Mouse (Mus musculus): ENCODE results near the gene Taok3. TPM values are rescaled to one million over a fixed set of nuclear protein-coding genes. Genes with fewer than 3 reads are reported as not detected.

Taok3 gene
- polyA plus RNA-seq, 1 experiment from 2014 or later: 173 TPM

DNA sequence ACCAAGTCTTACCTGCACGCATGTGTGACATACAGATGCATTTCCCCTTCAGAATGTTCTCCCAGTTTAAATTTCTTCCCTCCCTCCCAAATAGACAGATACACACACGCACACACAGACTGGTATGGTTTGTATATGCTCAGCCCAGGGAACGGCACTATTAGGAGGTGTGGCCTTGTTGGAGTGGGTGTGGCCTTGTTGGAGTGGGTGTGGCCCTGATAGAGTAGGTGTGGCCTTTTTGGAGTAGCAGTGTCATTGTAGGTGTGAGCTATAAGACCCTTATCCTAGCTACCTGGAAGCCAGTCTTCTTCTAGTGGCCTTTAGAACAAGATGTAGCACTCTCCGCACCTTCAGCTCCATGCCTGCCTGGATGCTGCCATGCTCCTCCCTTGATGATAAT lies 3.9 kb downstream of the Taok3 start:
- Histone ChIP-seq H3K27ac (no peak overlapping the region), H3K79me2 (ENCODE audit: inconsistent target) (peaks cover 86% of the 10 kb centered on the region), H3K4me3 (ENCODE audit: inconsistent target) (no peak overlapping the region), H3K36me3 (ENCODE audit: inconsistent target) (no peaks in the 10 kb centered on the region; the same call in 1 of the 2 replicates)
- 90% methylated on average over 3 of the region's 4 CpGs for WGBS (ENCODE audit: missing documents)

DNA sequence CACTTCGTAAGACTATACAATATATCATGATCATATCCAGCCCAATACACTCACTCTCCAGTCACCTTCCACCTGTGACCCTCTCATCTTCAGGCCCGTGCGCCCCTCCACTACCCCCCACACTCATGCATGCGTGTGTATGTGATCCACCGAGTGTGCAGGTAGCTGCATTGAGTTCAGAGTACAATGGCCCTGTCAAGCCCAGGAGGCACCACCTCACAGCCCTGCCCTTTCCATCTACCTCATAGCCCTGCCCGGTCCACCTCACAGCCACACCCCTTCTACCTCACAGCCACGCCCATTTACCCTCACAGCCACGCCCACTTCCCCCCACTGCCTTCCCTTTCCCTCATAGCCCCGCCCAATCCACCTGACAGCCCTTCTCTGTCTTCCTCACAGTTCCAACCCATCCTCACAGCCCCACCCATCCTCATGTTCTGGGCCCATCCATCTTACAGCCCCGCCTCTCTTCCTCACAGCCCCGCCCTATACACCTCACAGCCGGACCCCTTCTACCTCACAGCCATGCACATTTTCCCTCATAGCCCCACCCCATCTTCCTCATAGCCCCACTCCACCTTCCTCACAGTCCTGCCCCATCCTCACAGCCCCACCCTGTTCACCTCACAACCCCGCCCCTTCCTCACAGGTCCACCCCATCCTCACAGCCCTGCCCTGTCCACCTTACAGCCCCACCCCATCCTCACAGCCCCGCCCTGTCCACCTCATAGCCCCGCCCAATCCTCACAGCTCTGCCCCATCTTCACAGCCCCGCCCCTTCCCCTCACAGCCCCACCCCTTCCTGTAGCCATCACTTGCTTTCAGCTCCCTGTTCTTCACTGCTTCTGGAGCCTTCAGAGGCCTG lies 5.8 kb downstream of the Taok3 start:
- H3K4me3 ChIP-seq (ENCODE audit: inconsistent target): no peak overlapping the region
- no peak overlapping the region for H3K27ac ChIP-seq
- peaks cover 100% of the 10 kb centered on the region for H3K79me2 ChIP-seq (ENCODE audit: inconsistent target)
- no peaks in the 10 kb centered on the region; the same call in 1 of the 2 replicates for H3K36me3 ChIP-seq (ENCODE audit: inconsistent target)
- 94% methylated on average over 15 of the region's 16 CpGs for WGBS (ENCODE audit: missing documents)

DNA sequence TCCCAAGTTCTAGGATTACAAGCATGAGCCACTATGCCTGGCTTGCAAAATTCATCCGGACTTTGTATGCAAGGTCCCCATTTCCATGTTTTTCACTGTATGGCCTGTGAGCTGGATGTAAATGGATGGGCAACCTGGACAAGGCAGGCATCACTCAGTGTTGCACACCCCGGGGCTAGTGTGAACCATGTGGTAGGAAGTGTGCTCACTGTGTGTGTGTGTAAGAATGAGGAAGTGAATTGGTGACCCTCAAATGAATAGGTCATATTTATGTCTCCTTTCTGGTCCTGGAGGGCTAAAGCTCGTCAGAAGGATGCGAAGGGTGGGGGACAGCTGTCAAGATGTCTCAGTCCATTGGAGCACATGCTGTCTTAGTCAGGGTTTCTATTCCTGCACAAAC lies 7.1 kb downstream of the Taok3 start:
- H3K36me3 ChIP-seq (ENCODE audit: inconsistent target): no peaks in the 10 kb centered on the region; the same call in 1 of the 2 replicates
- 51% methylated on average over 4 of the region's 4 CpGs for WGBS (ENCODE audit: missing documents)
- peaks cover 100% of the 10 kb centered on the region for H3K79me2 ChIP-seq (ENCODE audit: inconsistent target)
- H3K4me3 ChIP-seq (ENCODE audit: inconsistent target): no peak overlapping the region
- H3K27ac ChIP-seq: no peak overlapping the region

DNA sequence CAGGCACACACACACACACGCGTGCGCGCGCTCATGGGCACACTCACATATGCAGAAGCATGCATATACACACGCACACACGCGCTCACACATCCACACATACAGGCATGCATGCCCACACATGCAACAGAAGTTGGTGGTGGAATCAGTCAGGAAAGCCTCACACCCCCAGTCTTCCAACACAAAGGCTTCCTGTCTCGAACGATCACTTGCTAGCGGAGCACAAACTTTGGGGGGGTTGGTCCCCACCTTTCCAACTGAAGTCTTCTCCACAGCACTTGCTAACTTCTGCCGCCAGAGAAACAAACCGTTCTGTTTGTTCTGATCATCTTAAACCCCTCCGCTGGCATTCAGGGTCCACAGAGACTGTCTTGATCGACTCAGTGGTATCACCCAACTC lies 10.8 kb downstream of the Taok3 start:
- Histone ChIP-seq H3K4me3 (ENCODE audit: inconsistent target) (no peak overlapping the region), H3K27ac (peak overlapping the region; percentile 40), H3K36me3 (ENCODE audit: inconsistent target) (no peaks in the 10 kb centered on the region), H3K79me2 (ENCODE audit: inconsistent target) (peaks cover 100% of the 10 kb centered on the region)
- WGBS (ENCODE audit: missing documents): 62% methylated on average over 12 of the region's 15 CpGs

DNA sequence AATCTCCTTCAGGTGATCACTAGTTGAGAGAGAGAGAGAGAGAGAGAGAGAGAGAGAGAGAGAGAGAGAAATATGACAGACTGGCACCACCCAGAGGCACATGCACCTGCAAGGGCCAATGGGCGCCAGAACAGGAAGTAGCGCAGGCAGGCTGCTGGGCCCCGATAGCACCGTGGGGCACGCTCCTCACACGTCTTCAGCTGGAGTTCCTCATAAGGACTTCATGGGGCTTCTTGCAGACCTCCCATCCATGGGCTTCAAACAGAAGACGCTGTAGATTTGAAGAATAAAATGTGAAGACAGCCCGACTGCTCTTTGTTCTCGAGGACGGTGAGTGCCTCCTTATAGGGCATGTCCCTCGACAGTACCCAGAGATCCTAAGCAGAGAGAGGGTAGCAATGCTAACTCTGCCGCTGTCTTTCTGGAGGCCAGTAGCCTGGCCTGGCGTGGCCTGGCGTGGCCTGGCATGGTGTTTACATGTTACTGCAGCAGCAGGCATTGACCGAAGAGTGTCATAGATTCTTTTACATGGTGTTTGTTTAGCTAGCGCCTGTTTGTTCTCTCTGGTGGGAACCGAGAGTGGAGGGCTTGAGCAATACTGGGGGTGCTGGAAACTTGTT lies 13.6 kb downstream of the Taok3 start:
- H3K79me2 ChIP-seq (ENCODE audit: inconsistent target): peaks cover 100% of the 10 kb centered on the region

DNA sequence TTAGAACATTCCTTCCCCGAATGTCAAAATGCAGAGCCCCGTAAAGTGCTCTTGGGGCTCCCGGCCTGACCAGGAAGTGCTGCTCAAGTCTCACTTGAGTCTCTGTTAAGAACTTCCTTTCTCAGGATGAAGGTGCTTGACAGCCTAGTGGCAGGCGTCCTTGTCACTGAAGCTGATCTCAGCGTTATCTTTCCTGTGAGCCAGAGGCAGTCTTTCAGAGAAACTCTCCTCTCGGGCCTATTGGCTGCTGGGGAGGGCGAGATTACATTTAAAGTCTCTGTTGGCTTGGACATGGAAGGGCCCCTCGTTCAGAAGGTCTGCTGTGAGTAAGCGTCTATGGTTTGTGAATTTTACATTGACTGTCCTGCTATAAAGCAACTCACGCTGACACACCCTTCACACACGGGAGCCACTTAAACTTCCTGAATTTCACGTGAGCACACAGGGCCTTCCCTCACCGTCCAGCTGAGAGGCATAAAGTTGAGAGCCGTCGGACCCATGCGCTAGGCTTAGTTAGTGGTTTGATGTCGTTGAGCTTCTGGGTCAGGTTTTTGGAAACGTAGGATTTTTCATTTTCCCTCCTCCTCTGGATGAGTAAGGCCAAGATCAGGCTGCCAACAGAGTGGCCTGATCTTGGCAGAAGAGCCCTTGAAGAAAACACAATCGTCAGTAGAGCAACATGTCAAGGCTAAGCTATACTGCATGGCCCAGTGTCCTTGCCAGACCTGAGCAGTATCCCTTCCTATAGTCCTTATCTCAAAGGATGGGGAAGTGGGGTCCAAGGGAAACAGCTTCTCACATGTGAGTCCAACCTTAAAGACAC lies 14.3 kb downstream of the Taok3 start:
- Histone ChIP-seq H3K79me2 (ENCODE audit: inconsistent target) (peaks cover 100% of the 10 kb centered on the region), H3K27ac (peak overlapping the region; percentile 92), H3K4me3 (ENCODE audit: inconsistent target) (peak overlapping the region; percentile 76), H3K36me3 (ENCODE audit: inconsistent target) (no peaks in the 10 kb centered on the region)
- 2% methylated on average over 19 of the region's 19 CpGs for WGBS (ENCODE audit: missing documents)

More for the DNA sequence above, 13.6 kb downstream of the Taok3 start:
- H3K4me3 ChIP-seq (ENCODE audit: inconsistent target): peak overlapping the region; percentile 76
- peak overlapping the region; percentile 92 for H3K27ac ChIP-seq
- WGBS (ENCODE audit: missing documents): 0% methylated on average over 17 of the region's 17 CpGs
- H3K36me3 ChIP-seq (ENCODE audit: inconsistent target): no peaks in the 10 kb centered on the region

DNA sequence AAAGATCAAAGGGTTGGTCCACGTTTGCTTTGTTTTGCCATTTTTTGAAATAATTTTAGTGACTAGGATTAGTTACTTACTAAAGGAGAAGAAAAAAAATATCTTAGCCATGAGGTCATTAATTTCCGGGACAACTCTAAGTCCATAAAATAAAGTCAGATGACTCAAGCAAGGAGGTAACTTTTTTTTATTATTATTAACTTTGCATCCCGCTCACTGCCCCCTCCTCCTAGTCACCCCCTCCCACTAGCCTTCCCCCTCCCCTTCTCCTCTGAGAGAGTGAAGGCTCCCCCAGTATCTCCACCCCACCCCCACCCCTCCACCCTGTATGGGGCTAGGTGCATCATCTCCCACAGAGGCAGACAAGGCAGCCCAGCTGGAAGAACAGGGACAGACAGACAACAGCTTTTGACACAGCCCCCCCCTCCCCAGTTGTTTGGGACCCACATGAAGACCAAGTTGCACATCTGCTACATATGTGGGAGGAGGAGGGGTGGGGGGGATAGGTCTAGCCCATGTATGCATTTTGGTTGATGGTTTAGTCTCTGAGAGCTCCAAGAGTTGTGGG lies 15.0 kb downstream of the Taok3 start:
- H3K27ac ChIP-seq: peak overlapping the region; percentile 92
- WGBS (ENCODE audit: missing documents): 7% methylated on average over 3 of the region's 3 CpGs

DNA sequence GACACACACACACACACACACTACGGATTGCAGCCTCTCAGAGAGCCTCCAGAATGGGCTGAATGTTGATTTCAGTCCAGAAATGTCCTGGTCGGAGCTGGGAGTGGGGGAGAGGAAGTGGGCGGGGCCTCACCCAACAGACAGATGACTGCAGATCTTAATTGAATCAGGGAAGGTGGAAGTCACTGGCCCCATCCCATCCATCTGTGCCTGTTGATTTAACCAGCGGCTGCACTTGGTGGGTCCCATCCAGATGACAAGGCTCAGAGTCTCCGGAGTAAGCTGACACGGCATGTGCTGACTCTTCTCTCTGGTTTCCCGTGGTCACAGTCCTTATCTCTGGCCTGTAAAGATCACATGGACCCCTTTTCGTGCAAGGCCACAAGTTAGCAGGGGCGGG lies 15.9 kb downstream of the Taok3 start:
- H3K36me3 ChIP-seq (ENCODE audit: inconsistent target): peaks cover under 1% of the 10 kb centered on the region; the same call in 1 of the 2 replicates
- H3K79me2 ChIP-seq (ENCODE audit: inconsistent target): peaks cover 100% of the 10 kb centered on the region
- 3% methylated on average over 9 of the region's 9 CpGs for WGBS (ENCODE audit: missing documents)
- H3K4me3 ChIP-seq (ENCODE audit: inconsistent target): peak overlapping the region; percentile 76
- peak overlapping the region; percentile 92 for H3K27ac ChIP-seq

More for the DNA sequence above, 15.0 kb downstream of the Taok3 start:
- peaks cover 100% of the 10 kb centered on the region for H3K79me2 ChIP-seq (ENCODE audit: inconsistent target)
- peak overlapping the region; percentile 76 for H3K4me3 ChIP-seq (ENCODE audit: inconsistent target)
- no peaks in the 10 kb centered on the region for H3K36me3 ChIP-seq (ENCODE audit: inconsistent target)

DNA sequence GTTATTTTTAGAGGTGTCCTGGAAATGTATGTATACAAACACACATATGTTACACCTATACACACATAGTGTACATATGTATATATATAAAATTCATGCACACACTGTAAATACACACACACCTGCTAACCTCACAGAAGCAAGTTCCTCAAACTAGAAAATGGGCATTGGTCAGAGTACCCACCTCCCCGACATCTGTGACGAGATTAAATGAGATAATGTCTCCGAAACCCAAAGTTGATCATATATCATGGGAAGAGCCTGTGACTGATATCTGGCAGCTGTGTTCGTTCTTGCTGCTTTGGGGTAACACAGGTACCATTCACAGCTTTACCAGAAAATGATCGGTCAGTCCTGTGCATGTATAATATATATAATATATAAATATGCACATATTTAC lies 16.6 kb downstream of the Taok3 start:
- H3K27ac ChIP-seq: no peak overlapping the region
- 58% methylated on average over 5 of the region's 5 CpGs for WGBS (ENCODE audit: missing documents)
- H3K4me3 ChIP-seq (ENCODE audit: inconsistent target): no peak overlapping the region
- peaks cover 100% of the 10 kb centered on the region for H3K79me2 ChIP-seq (ENCODE audit: inconsistent target)
- peaks cover 7% of the 10 kb centered on the region; the same call in 1 of the 2 replicates for H3K36me3 ChIP-seq (ENCODE audit: inconsistent target)

DNA sequence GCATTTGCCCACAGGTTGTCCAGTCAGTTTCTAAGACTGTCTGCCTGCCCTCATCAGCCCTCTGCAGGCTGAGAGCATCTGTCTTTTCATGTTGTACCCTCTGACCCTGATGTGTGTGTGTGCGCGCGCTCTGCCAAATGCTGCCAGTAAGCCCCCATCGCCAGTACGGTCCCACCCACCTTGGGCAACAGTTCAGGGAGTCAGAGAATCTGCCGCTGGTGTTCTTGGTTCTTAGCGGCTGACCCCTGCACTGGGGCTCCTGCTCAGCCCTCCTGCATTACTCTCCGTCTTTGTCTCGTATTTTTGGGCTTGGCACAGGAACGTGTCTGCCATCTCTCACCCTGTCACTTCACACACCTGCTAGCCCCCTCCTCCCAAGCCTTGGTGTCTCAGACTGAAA lies 17.1 kb downstream of the Taok3 start:
- Histone ChIP-seq H3K79me2 (ENCODE audit: inconsistent target) (peaks cover 100% of the 10 kb centered on the region), H3K4me3 (ENCODE audit: inconsistent target) (no peak overlapping the region), H3K36me3 (ENCODE audit: inconsistent target) (peaks cover 8% of the 10 kb centered on the region; the same call in 1 of the 2 replicates), H3K27ac (peak overlapping the region; percentile 73)
- WGBS (ENCODE audit: missing documents): 74% methylated on average over 10 of the region's 10 CpGs

DNA sequence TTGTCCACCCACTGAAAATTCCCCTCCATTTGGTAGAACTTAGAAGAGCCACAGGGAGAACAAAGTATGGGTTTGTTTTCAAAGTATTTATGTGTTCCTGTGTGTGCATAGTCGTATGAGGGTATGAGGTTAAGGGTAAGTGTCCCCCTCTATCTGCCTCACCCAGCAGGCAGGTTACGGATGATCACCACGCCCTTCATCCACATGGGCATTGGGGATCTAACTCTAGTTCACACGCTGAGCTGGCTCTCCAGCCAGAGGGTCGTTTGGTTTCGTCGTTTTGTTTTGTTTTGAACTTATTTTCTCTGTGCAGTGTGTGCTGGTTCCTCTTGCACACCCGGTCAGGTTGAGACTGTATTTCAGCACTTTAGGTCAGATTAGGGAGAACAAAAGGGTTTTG lies 17.7 kb downstream of the Taok3 start:
- Histone ChIP-seq H3K27ac (peak overlapping the region; percentile 73), H3K4me3 (ENCODE audit: inconsistent target) (no peak overlapping the region), H3K79me2 (ENCODE audit: inconsistent target) (peaks cover 100% of the 10 kb centered on the region), H3K36me3 (ENCODE audit: inconsistent target) (peaks cover 8% of the 10 kb centered on the region; the same call in 1 of the 2 replicates)
- WGBS (ENCODE audit: missing documents): 35% methylated on average over 8 of the region's 8 CpGs

DNA sequence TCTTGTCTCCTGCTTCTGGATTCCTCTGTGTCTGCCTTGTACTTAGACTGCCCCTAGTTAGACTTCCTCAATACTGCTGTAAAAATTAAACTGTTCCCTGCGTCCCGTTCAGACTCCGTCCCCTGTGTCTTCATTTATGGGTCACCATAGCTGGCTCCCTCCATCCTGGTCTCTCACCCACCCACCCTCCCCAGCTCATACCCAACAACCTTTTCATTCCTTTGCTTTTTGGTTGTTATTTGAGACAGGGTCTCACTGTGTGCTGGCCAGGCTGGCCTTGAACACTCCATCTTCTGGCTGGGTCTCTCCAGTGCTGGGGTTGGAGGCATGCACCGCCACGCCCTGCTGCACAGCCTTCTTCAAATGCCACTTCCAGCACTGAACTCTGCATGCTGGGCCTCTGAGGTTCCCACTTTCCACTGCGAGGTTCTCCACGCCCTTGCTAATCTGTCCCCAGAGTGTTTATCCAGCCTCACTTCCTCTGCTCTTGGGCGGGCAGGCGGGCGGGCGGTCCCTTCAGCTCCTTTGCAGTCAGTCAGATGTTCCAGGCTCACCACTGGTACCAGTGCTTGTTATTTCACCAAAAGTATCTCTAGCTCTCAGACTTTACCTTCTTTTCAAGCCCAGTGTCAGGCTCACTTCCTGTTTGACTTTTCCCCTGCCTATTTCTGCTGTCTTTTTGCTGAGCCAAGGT lies 18.5 kb downstream of the Taok3 start:
- Histone ChIP-seq H3K27ac (peak overlapping the region; percentile 73), H3K4me3 (ENCODE audit: inconsistent target) (no peak overlapping the region), H3K36me3 (ENCODE audit: inconsistent target) (peaks cover 8% of the 10 kb centered on the region; the same call in 1 of the 2 replicates), H3K79me2 (ENCODE audit: inconsistent target) (peaks cover 100% of the 10 kb centered on the region)
- WGBS (ENCODE audit: missing documents): 7% methylated on average over 11 of the region's 11 CpGs

DNA sequence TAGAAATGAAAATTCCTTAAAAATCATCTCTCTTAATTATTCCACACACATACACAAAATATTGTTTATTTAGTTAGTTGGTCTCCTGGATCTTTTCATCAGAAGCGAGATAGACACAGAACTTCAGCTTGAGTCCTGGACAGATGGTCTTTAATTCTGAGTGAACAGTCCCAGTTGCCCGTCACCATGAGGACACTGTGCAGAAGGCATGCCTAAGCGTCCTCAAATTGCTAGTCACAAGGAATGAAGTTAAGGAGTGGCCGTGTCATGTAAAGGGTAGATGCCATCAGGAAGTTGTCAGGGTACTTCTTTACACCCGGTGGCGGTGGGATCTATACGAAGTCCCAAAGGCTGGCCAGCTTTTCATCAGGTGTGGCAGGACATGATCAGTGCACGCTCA lies 19.9 kb downstream of the Taok3 start:
- Histone ChIP-seq H3K27ac (peak overlapping the region; percentile 49), H3K36me3 (ENCODE audit: inconsistent target) (peaks cover 15% of the 10 kb centered on the region; the same call in 1 of the 2 replicates), H3K79me2 (ENCODE audit: inconsistent target) (peaks cover 100% of the 10 kb centered on the region), H3K4me3 (ENCODE audit: inconsistent target) (no peak overlapping the region)
- WGBS (ENCODE audit: missing documents): 90% methylated on average over 8 of the region's 8 CpGs
